Mouse (Mus musculus) G1E (cell line): Measurements from ENCODE around the gene Fuca1. TPM values are rescaled to one million over a fixed set of nuclear protein-coding genes. Genes with fewer than 3 reads are reported as not detected.

ENCODE experiments used
- ATAC-seq: 2 replicates; pipeline ENCODE4 v1.8.0; 2016; ENCODE audit warnings: mild to moderate bottlenecking; ENCODE audit not compliant: insufficient number of reproducible peaks, poor library complexity, low FRiP score, severe bottlenecking; ENCODE audit errors: extremely low read depth
- DNase-seq: peaks from one replicate; pipeline ENCODE4 v3.0.0; 2012; ENCODE audit warnings: low spot score
- H3K27me3 ChIP-seq: 2 replicates; pipeline ENCODE4 v1.6.1; 2012; ENCODE audit warnings: mild to moderate bottlenecking, low read length, inconsistent platforms; ENCODE audit not compliant: insufficient read depth
- H3K36me3 ChIP-seq: replicated peaks from 2 replicates; pipeline ENCODE3; 2012; ENCODE audit warnings: mild to moderate bottlenecking, inconsistent platforms
- H3K4me1 ChIP-seq: 2 replicates; pipeline ENCODE4 v1.6.1; 2012; ENCODE audit warnings: low read depth, low read length, inconsistent platforms, mixed read lengths; ENCODE audit not compliant: insufficient read depth
- H3K4me3 ChIP-seq: 2 replicates; pipeline ENCODE4 v1.5.1; 2012; ENCODE audit warnings: low read depth, mild to moderate bottlenecking, inconsistent platforms, low read length, moderate library complexity, mixed read lengths
- H3K9me3 ChIP-seq: replicated peaks from 2 replicates; pipeline ENCODE4 v1.6.1; 2012; ENCODE audit warnings: inconsistent platforms
- CTCF ChIP-seq: IDR thresholded peaks from 2 replicates; pipeline ENCODE4 v1.5.1; 2012; ENCODE audit warnings: low read depth, low read length, inconsistent platforms, mixed read lengths
- GATA1 ChIP-seq: IDR thresholded peaks from 2 replicates; pipeline ENCODE4 v1.6.1; 2012; ENCODE audit warnings: borderline replicate concordance, low read length, inconsistent platforms, mixed read lengths
- GATA2 ChIP-seq: IDR thresholded peaks from 2 replicates; pipeline ENCODE4 v1.6.1; 2012; ENCODE audit warnings: low read depth, low read length, inconsistent platforms, borderline replicate concordance
- POLR2AphosphoS5 ChIP-seq: IDR thresholded peaks from 2 replicates; pipeline ENCODE4 v1.6.1; 2012; ENCODE audit warnings: low read depth, low read length, inconsistent platforms; ENCODE audit not compliant: insufficient replicate concordance
- TAL1 ChIP-seq: conservative IDR thresholded peaks from 2 replicates; pipeline ENCODE4 v1.6.1; 2012; ENCODE audit warnings: low read depth, low read length, inconsistent platforms, mixed read lengths
- polyA plus RNA-seq: library from polyadenylated mRNA; stranded (reverse); fragments of >175 nt; gene quantifications from 2 replicates; pipeline ENCODE4 v1.2.3, GENCODE M21; 2012
- total RNA-seq, 2 experiments: library from RNA; stranded (forward) in 1 of 2; stranded (reverse) in 1 of 2; fragments of 200-1000 nt in 1 of 2; fragments of >200 nt in 1 of 2; fragmentation: Nextera tagmentation in 1 of 2; gene quantifications; 2 replicates each; pipeline ENCODE4 v1.2.3; 2014 to 2017

Gene Fuca1
- total and polyA plus RNA-seq, 3 experiments: 13.9 to 149 (median 66.2) TPM

GRCm38 (mm10) chr4:135986301-135986942 lies 65.9 kb downstream of the Fuca1 start:
- Histone ChIP-seq H3K27me3 (no peaks in the 10 kb centered on the region), H3K4me3 (peak overlapping the region; percentile 98), H3K4me1 (peaks cover 58% of the 10 kb centered on the region), H3K36me3 (peaks cover 43% of the 10 kb centered on the region), H3K9me3 (peaks cover under 1% of the 10 kb centered on the region; the same call in 1 of the 2 replicates)
- no peak for DNase-seq
- no peak for TF ChIP-seq TAL1
- no peak for TF ChIP-seq GATA2
- TF ChIP-seq CTCF: no peak
- no peak for TF ChIP-seq POLR2AphosphoS5
- no peak for TF ChIP-seq GATA1
- no peak for ATAC-seq

GRCm38 (mm10) chr4:135986943-135987710 lies 66.6 kb downstream of the Fuca1 start, which contains the start of gene Pithd1:
TSS of gene Pithd1 (minus strand) at chr4:135987264.
- Histone ChIP-seq H3K9me3 (peaks cover 3% of the 10 kb centered on the region), H3K27me3 (no peaks in the 10 kb centered on the region), H3K4me3 (peak within 1 kb of the TSS; percentile 98), H3K36me3 (peaks cover 36% of the 10 kb centered on the region), H3K4me1 (peaks cover 52% of the 10 kb centered on the region)
- no peak for TF ChIP-seq GATA2
- TF ChIP-seq TAL1: no peak
- no peak for TF ChIP-seq GATA1
- TF ChIP-seq POLR2AphosphoS5: no peak
- no peak for TF ChIP-seq CTCF
- peak; percentile 86 for DNase-seq
- peak; percentile 36 for ATAC-seq

- H3K4me3 ChIP-seq: peak overlapping the region; percentile 98; the same call in 1 of the 2 replicates
- no peak for TF ChIP-seq GATA2
- TF ChIP-seq CTCF: no peak
- TF ChIP-seq POLR2AphosphoS5: no peak
- TF ChIP-seq TAL1: no peak
- no peak for TF ChIP-seq GATA1
- H3K27me3 ChIP-seq: no peaks in the 10 kb centered on the region
- peaks cover 51% of the 10 kb centered on the region for H3K4me1 ChIP-seq
- ATAC-seq (no peak), DNase-seq (no peak)
- H3K9me3 ChIP-seq: peaks cover 3% of the 10 kb centered on the region
- peaks cover 31% of the 10 kb centered on the region for H3K36me3 ChIP-seq
These were observed 67.2 kb downstream of the Fuca1 start for GRCm38 (mm10) chr4:135987714-135988113.

Other genes with a start within 250 kb of the Fuca1 start
- gene Ifnlr1, start 234.4 kb upstream of the Fuca1 start, total RNA-seq (2014; fragmentation: Nextera tagmentation): not detected in 2 replicates
- gene Ifnlr1, start 234.4 kb upstream of the Fuca1 start, total RNA-seq (2017): under 0.01 and 0.06 TPM in 2 replicates
- not detected in 2 replicates for gene Ifnlr1, start 234.4 kb upstream of the Fuca1 start, polyA plus RNA-seq
- not detected in 2 replicates for gene Il22ra1, start 192.6 kb upstream of the Fuca1 start, total RNA-seq (2014; fragmentation: Nextera tagmentation)
- gene Il22ra1, start 192.6 kb upstream of the Fuca1 start, total RNA-seq (2017): 0.05 and 0.06 TPM in 2 replicates
- gene Il22ra1, start 192.6 kb upstream of the Fuca1 start, polyA plus RNA-seq: not detected in 2 replicates
- gene Myom3, start 161.0 kb upstream of the Fuca1 start, total RNA-seq (2014; fragmentation: Nextera tagmentation): not detected in 2 replicates
- 0.06 and 0.11 TPM in 2 replicates for gene Myom3, start 161.0 kb upstream of the Fuca1 start, total RNA-seq (2017)
- gene Myom3, start 161.0 kb upstream of the Fuca1 start, polyA plus RNA-seq: not detected in 2 replicates
- gene Srsf10, start 65.0 kb upstream of the Fuca1 start, total RNA-seq (2014; fragmentation: Nextera tagmentation): 355 and 418 TPM in 2 replicates
- gene Srsf10, start 65.0 kb upstream of the Fuca1 start, total RNA-seq (2017): 223 and 241 TPM in 2 replicates
- gene Srsf10, start 65.0 kb upstream of the Fuca1 start, polyA plus RNA-seq: 299 and 339 TPM in 2 replicates
- gene Pnrc2, start 46.9 kb upstream of the Fuca1 start, total RNA-seq (2014; fragmentation: Nextera tagmentation): 264 and 272 TPM in 2 replicates
- 159 and 197 TPM in 2 replicates for gene Pnrc2, start 46.9 kb upstream of the Fuca1 start, total RNA-seq (2017)
- 7.7 and 7.9 TPM in 2 replicates for gene Pnrc2, start 46.9 kb upstream of the Fuca1 start, polyA plus RNA-seq
- gene Cnr2, start 25.3 kb upstream of the Fuca1 start, total RNA-seq (2014; fragmentation: Nextera tagmentation): 13.4 and 13.6 TPM in 2 replicates
- 28.2 and 30.6 TPM in 2 replicates for gene Cnr2, start 25.3 kb upstream of the Fuca1 start, total RNA-seq (2017)
- 4.0 and 5.1 TPM in 2 replicates for gene Cnr2, start 25.3 kb upstream of the Fuca1 start, polyA plus RNA-seq
- 19.1 and 22.2 TPM in 2 replicates for gene Hmgcl, start 25.7 kb downstream of the Fuca1 start, total RNA-seq (2014; fragmentation: Nextera tagmentation)
- 38.0 and 39.1 TPM in 2 replicates for gene Hmgcl, start 25.7 kb downstream of the Fuca1 start, total RNA-seq (2017)
- gene Hmgcl, start 25.7 kb downstream of the Fuca1 start, polyA plus RNA-seq: 22.6 and 33.3 TPM in 2 replicates
- gene Gale, start 43.0 kb downstream of the Fuca1 start, total RNA-seq (2014; fragmentation: Nextera tagmentation): 4.3 and 5.0 TPM in 2 replicates
- gene Gale, start 43.0 kb downstream of the Fuca1 start, total RNA-seq (2017): 10.9 and 12.4 TPM in 2 replicates
- gene Gale, start 43.0 kb downstream of the Fuca1 start, polyA plus RNA-seq: 19.8 and 23.3 TPM in 2 replicates
- 53.9 and 65.8 TPM in 2 replicates for gene Lypla2, start 51.9 kb downstream of the Fuca1 start, total RNA-seq (2014; fragmentation: Nextera tagmentation)
- 28.5 and 34.1 TPM in 2 replicates for gene Lypla2, start 51.9 kb downstream of the Fuca1 start, total RNA-seq (2017)
- gene Lypla2, start 51.9 kb downstream of the Fuca1 start, polyA plus RNA-seq: 243 and 284 TPM in 2 replicates
- 26.1 and 34.9 TPM in 2 replicates for gene Pithd1, start 66.5 kb downstream of the Fuca1 start, total RNA-seq (2014; fragmentation: Nextera tagmentation)
- gene Pithd1, start 66.5 kb downstream of the Fuca1 start, total RNA-seq (2017): 51.0 and 60.9 TPM in 2 replicates
- gene Pithd1, start 66.5 kb downstream of the Fuca1 start, polyA plus RNA-seq: 41.0 and 71.7 TPM in 2 replicates
- gene Eloa, start 101.0 kb downstream of the Fuca1 start, total RNA-seq (2014; fragmentation: Nextera tagmentation): 108 and 113 TPM in 2 replicates
- gene Eloa, start 101.0 kb downstream of the Fuca1 start, total RNA-seq (2017): 51.6 and 56.0 TPM in 2 replicates
- gene Eloa, start 101.0 kb downstream of the Fuca1 start, polyA plus RNA-seq: 9.7 and 12.9 TPM in 2 replicates
- gene Rpl11, start 132.7 kb downstream of the Fuca1 start, total RNA-seq (2014; fragmentation: Nextera tagmentation): 1,598 and 1,903 TPM in 2 replicates
- gene Rpl11, start 132.7 kb downstream of the Fuca1 start, total RNA-seq (2017): 563 and 967 TPM in 2 replicates
- gene Rpl11, start 132.7 kb downstream of the Fuca1 start, polyA plus RNA-seq: 1,685 and 1,796 TPM in 2 replicates
- not detected in 2 replicates for gene Id3, start 222.8 kb downstream of the Fuca1 start, total RNA-seq (2014; fragmentation: Nextera tagmentation)
- gene Id3, start 222.8 kb downstream of the Fuca1 start, total RNA-seq (2017): 0.22 TPM in 1 of 2 replicates, not detected in the other
- gene Id3, start 222.8 kb downstream of the Fuca1 start, polyA plus RNA-seq: not detected in 2 replicates